Mouse (Mus musculus) embryonic facial prominence, embryonic 11.5 days (tissue): ENCODE data around the gene Cnpy1. TPM values are rescaled to one million over a fixed set of nuclear protein-coding genes. Genes with fewer than 3 reads are reported as not detected.
A peak's percentile ranks its signal among the peaks of the same experiment; 100 is the strongest.

ENCODE experiments used
- ATAC-seq: fragments of 200-750 bp; cut with Nextera tagmentation; replicated peaks from 2 replicates; pipeline ENCODE4 v1.8.0; 2017; ENCODE audit warnings: low read depth; ENCODE audit not compliant: insufficient number of reproducible peaks, low FRiP score, low TSS enrichment
- DNase-seq: peaks from one replicate; pipeline ENCODE4 v3.0.0-alpha.2; 2015; ENCODE audit warnings: low spot score
- H3K27ac ChIP-seq: fragments of 300-500 bp; sonication (generic); replicated peaks from 2 replicates; pipeline ENCODE4 v1.5.1; 2014; ENCODE audit warnings: mild to moderate bottlenecking, low read depth, low read length, control low read depth
- H3K27me3 ChIP-seq: fragments of 300-500 bp; sonication (generic); 2 replicates; pipeline ENCODE4 v1.6.1; 2014; ENCODE audit warnings: mild to moderate bottlenecking, low read length, moderate library complexity, mixed read lengths; ENCODE audit not compliant: control insufficient read depth, insufficient read depth
- H3K36me3 ChIP-seq: fragments of 300-500 bp; sonication (generic); replicated peaks from 2 replicates; pipeline ENCODE4 v1.6.1; 2014; ENCODE audit warnings: low read depth, mild to moderate bottlenecking, low read length, moderate library complexity, mixed read lengths; ENCODE audit not compliant: control insufficient read depth, insufficient read depth
- H3K4me1 ChIP-seq: fragments of 300-500 bp; sonication (generic); 2 replicates; pipeline ENCODE4 v1.6.1; 2014; ENCODE audit warnings: low read length, mixed read lengths; ENCODE audit not compliant: control insufficient read depth, insufficient read depth
- H3K4me2 ChIP-seq: fragments of 300-500 bp; sonication (generic); 2 replicates; pipeline ENCODE4 v1.6.1; 2014; ENCODE audit warnings: low read depth, mild to moderate bottlenecking, control low read depth, low read length, moderate library complexity
- H3K4me3 ChIP-seq: fragments of 300-500 bp; sonication (generic); 2 replicates; pipeline ENCODE4 v1.5.1; 2014; ENCODE audit warnings: low read depth, low read length, control low read depth
- H3K9ac ChIP-seq: fragments of 300-500 bp; sonication (generic); replicated peaks from 2 replicates; pipeline ENCODE4 v1.6.1; 2014; ENCODE audit warnings: mild to moderate bottlenecking, control low read depth, low read length
- H3K9me3 ChIP-seq: fragments of 300-500 bp; sonication (generic); replicated peaks from 2 replicates; pipeline ENCODE4 v1.6.1; 2016; ENCODE audit warnings: mild to moderate bottlenecking, low read length, inconsistent platforms, mixed read lengths; ENCODE audit not compliant: control insufficient read depth
- WGBS: fragments of 180-500 bp; shearing (Covaris S2); extraction: QIAGEN DNeasy Blood & Tissue Kit; methylation state at CpG from one replicate; pipeline ENCODE4 v1.1.7; 2014; 5-methylcytosine and 5-hydroxymethylcytosine counted together
- polyA plus RNA-seq: library from polyadenylated mRNA; unstranded; fragments of >200 nt; fragmentation: Nextera tagmentation; extraction: Ambion mirVana; gene quantifications from 2 replicates; pipeline ENCODE4 v1.2.1, GENCODE M21; 2014

Gene Cnpy1
- polyA plus RNA-seq, 1 experiment from 2014 or later = 13.5 TPM

DNA sequence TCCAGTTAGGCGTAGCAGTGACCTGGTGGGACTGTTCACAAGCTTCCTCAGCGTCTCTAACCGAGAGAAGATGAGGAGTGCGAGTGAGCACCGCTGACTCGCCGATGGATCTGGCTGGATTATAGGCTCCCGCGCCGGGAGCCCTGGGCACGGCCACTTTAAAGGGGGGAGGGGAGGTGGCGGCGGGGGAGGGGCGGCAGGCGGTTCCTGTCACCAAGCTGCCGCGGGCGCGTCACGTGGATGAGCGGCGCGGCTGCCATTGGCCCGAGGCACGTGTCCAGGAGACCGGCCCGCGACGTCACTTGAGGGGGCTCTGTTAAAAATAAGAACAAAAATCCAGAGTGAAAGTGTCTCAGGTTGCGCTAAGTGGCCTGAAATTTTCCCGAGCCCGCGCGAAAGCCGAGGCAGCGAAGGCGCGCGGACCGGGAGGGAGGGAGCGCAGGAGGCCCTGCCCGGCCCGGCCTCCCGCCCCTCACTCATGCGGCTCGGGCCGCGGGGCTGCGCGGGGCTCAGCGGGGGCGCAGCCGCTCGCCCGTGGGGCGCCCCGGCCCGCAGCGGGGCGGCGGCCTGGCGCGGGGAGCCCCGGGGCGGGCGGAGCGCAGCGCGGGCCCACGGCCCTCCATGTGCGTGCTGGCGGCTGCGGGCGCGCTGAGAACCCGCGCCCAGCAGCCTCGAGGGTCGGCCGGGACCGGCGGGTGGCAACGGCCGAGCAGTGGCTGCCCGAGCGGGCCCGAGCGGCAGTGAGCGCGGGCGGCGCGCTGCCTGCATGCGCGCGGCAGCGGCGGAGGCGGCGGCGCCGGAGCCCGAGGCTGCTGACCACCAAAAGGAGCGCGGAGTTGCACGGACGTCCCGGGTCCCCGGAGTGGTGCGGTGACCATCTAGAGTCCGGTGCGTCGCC, 80.0 kb downstream of the Cnpy1 start, which contains the start of gene En2:
En2 (plus strand) TSS at position 337 of the 898 bp plus-strand sequence.
- no peaks in the 10 kb centered on the region for H3K36me3 ChIP-seq
- WGBS = under 1% methylated on average over 75 of the region's 113 CpGs

DNA sequence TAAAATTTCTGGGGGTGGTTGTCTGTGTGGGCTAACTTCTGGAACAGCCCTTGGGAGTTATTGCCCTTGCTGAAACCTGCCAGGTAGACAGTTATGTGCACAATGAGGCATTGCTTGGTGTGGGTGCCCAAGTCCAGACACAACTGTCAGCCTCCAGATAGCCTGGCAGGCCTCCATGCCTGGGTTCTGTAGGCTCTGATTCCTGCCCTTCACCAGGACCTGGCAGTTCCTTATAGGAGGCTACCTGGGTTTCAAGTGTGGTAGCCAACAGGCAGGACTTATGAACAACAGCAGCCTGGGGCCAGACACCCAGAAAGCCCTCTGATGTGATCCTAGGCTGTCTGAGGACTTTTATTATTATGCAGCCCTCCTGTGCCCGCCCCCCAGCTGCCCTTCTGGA, 81.7 kb downstream of the Cnpy1 start:
- H3K27ac ChIP-seq = no peak overlapping the region
- H3K4me3 ChIP-seq = no peak overlapping the region
- H3K4me1 ChIP-seq = peaks cover 7% of the 10 kb centered on the region
- ATAC-seq = no peak
- DNase-seq = no peak
- H3K9ac ChIP-seq = no peak overlapping the region
- no peaks in the 10 kb centered on the region for H3K36me3 ChIP-seq
- WGBS = 0% methylated on average over 1 of the region's 1 CpGs
- H3K27me3 ChIP-seq = peaks cover 76% of the 10 kb centered on the region
- no peak overlapping the region for H3K4me2 ChIP-seq
- H3K9me3 ChIP-seq = no peaks in the 10 kb centered on the region

More for the DNA sequence above, 80.0 kb downstream of the Cnpy1 start, which contains the start of gene En2:
- ATAC-seq (peak; percentile 61), DNase-seq (peak; percentile 83)
- peak within 1 kb of the TSS; percentile 23 for H3K9ac ChIP-seq
- peak within 1 kb of the TSS; percentile 36 for H3K4me3 ChIP-seq
- H3K27ac ChIP-seq = no peak within 1 kb of the TSS
- peaks cover 73% of the 10 kb centered on the region for H3K27me3 ChIP-seq
- H3K4me2 ChIP-seq = peak within 1 kb of the TSS; percentile 79
- peaks cover 7% of the 10 kb centered on the region for H3K4me1 ChIP-seq
- no peaks in the 10 kb centered on the region for H3K9me3 ChIP-seq

DNA sequence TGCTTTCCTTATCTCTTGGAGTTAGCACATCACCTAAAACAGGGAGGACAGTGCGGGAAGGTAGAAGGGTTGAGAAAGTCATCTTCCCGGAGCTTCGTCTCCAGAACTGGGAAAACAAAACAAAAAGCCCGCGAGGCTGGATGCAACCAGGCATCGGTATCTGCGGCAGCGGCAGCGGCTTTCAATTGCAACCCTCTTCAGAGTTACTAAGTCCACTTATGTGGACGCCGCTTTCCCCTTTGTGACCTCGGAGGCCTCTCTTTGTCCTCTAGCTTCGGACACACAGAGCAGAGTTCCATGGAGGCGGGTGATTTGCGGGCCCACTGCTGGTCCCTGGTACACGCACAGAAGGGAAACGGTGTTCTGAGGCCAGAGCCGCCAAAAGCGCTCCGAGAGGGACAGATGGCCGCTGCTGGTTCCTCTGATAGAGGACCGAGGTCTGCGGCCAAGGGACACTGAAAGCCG, 83.6 kb downstream of the Cnpy1 start:
- H3K4me3 ChIP-seq = no peak overlapping the region
- no peak overlapping the region for H3K27ac ChIP-seq
- DNase-seq (no peak), ATAC-seq (no peak)
- H3K4me2 ChIP-seq = no peak overlapping the region
- H3K36me3 ChIP-seq = no peaks in the 10 kb centered on the region
- H3K4me1 ChIP-seq = peaks cover 7% of the 10 kb centered on the region
- peaks cover 91% of the 10 kb centered on the region for H3K27me3 ChIP-seq
- under 1% methylated on average over 24 of the region's 24 CpGs for WGBS
- H3K9me3 ChIP-seq = no peaks in the 10 kb centered on the region
- H3K9ac ChIP-seq = no peak overlapping the region

DNA sequence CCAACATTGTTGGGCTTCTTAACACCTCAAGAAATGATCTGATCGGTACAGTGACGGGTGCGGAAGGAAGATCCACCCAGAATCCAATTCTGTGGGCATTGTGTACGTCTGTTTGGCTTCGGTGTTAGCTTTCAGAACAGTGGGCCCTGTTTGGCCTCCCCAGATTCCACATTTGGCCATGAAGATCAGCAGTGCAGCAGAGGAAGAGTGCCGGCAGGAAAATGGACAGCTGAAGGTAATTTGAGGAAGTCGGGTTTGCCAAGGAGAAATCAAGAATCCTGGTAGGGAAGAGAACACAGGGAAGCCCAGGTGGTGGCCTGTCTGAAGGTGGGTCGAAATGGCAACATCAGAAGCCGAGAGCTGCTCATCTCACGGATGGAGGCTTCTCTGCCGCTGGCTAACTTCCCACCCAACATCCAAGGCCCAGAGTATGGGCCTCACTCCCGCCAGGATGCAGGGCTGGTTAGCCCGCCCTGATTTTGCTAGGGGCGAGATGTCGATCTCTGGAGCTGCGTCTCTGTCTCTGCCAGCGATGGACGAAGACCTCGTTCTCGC, 84.1 kb downstream of the Cnpy1 start:
- Histone ChIP-seq H3K4me2 (no peak overlapping the region), H3K9ac (no peak overlapping the region), H3K4me3 (no peak overlapping the region), H3K27me3 (peaks cover 91% of the 10 kb centered on the region), H3K4me1 (peaks cover 4% of the 10 kb centered on the region), H3K36me3 (no peaks in the 10 kb centered on the region), H3K9me3 (no peaks in the 10 kb centered on the region), H3K27ac (no peak overlapping the region)
- DNase-seq = no peak
- WGBS = 1% methylated on average over 20 of the region's 20 CpGs
- ATAC-seq = no peak

DNA sequence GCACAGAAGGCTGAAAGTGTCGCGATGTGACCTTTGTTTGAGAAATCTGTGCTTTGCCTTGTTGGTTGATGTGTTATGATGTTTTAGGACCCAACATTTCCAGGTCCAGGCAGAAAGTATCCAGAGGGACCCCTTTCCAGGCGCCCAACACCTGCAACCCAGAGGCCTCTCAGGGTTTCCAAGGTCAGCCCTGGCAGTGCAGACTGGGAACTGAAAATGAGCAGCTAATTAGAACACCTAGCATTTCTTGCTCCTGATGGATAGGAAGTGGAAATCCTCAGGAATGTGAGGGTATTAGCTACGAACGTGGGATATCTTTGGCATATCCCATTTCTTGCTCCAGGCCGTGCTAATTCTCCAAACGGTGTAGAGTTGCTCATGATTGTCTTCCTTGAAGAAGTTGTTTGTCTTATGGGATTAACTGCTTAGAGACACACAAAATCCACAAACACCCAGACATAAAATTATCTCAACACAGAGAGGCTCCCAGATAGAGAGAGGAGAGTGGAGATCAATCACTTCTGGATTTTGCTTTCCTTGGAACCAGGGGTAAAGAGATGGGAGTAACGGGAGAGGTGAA, 85.6 kb downstream of the Cnpy1 start:
- H3K4me1 ChIP-seq = no peaks in the 10 kb centered on the region
- WGBS = 1% methylated on average over 8 of the region's 8 CpGs
- H3K4me3 ChIP-seq = no peak overlapping the region
- H3K27ac ChIP-seq = no peak overlapping the region
- no peak overlapping the region for H3K4me2 ChIP-seq
- peaks cover 83% of the 10 kb centered on the region for H3K27me3 ChIP-seq
- ATAC-seq = no peak
- H3K9me3 ChIP-seq = no peaks in the 10 kb centered on the region
- no peak for DNase-seq
- no peaks in the 10 kb centered on the region for H3K36me3 ChIP-seq
- H3K9ac ChIP-seq = no peak overlapping the region

DNA sequence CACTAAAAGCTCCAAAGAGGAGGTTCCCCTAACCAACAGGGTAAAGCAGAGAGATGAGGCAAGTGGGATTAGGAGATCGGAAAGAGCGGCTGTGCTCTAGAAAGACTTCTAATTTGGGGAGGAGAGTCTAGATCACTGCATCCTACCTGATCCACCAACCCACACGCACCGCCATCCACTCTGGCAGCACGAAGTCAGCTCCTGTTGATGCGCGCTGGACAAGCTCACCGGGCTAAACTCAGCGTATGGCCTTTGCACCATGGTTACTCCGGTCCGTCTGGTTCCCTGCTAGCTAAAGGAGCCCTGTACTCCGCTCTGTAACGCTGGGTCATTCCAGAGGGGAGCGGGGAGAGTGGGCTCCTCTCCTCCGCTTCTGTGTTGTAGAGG, 86.5 kb downstream of the Cnpy1 start:
- no peaks in the 10 kb centered on the region for H3K4me1 ChIP-seq
- no peak overlapping the region for H3K27ac ChIP-seq
- ATAC-seq = no peak
- H3K36me3 ChIP-seq = no peaks in the 10 kb centered on the region
- H3K9me3 ChIP-seq = no peaks in the 10 kb centered on the region
- DNase-seq = no peak
- no peak overlapping the region for H3K4me2 ChIP-seq
- peaks cover 76% of the 10 kb centered on the region for H3K27me3 ChIP-seq
- 0% methylated on average over 15 of the region's 15 CpGs for WGBS
- no peak overlapping the region for H3K4me3 ChIP-seq
- H3K9ac ChIP-seq = no peak overlapping the region

DNA sequence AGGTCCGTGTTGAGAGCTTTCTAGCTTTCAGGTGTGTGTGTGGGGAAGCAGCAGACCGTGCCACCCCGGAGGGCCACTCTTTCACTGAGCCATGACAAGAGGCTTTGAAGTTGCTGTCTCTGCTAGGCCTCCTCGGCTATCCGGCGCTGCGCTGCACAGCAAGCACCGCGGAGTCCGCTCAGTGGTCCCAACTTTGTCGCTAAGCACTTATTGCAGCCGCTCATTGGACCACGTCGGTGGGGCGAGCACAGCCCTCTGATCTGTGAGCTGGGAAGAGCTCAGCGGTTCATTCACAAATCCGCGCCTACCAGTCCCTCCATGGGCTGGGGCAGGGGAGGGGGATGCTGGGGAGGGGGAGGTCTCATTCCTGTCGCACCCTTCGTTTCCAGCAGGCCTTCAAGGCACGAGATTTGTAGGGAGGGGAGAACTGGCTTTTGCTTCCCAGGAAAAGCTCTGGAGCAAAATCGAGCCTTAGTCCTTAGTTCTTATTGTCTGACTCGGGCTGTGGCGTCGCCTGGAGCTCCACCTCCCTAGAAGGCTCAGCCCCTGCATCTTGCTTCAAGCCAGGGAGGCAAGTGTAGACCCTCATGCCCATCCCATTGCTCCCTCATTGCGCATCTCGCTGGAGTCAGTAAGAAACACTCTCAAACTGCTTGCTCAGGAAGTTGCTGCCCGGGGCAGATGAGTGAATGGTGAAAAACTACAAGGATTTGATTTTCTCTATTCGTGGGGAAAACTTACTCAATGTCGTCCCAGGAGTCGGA, 87.1 kb downstream of the Cnpy1 start:
- Histone ChIP-seq H3K4me1 (no peaks in the 10 kb centered on the region), H3K4me2 (peak overlapping the region; percentile 16), H3K4me3 (peak overlapping the region; percentile 3; the same call in 1 of the 2 replicates), H3K27me3 (peaks cover 70% of the 10 kb centered on the region), H3K36me3 (no peaks in the 10 kb centered on the region), H3K9ac (no peak overlapping the region), H3K9me3 (no peaks in the 10 kb centered on the region), H3K27ac (no peak overlapping the region)
- DNase-seq (no peak), ATAC-seq (peak; percentile 63)
- WGBS = under 1% methylated on average over 31 of the region's 31 CpGs
